Mouse (Mus musculus) A20 (cell line): ENCODE results near the gene Smyd2.

Experiments used
- DNase-seq: peaks from one replicate; pipeline ENCODE4 v3.0.0-alpha.2; 2011; ENCODE audit warnings: low read depth, low spot score

Gene Smyd2

DNA sequence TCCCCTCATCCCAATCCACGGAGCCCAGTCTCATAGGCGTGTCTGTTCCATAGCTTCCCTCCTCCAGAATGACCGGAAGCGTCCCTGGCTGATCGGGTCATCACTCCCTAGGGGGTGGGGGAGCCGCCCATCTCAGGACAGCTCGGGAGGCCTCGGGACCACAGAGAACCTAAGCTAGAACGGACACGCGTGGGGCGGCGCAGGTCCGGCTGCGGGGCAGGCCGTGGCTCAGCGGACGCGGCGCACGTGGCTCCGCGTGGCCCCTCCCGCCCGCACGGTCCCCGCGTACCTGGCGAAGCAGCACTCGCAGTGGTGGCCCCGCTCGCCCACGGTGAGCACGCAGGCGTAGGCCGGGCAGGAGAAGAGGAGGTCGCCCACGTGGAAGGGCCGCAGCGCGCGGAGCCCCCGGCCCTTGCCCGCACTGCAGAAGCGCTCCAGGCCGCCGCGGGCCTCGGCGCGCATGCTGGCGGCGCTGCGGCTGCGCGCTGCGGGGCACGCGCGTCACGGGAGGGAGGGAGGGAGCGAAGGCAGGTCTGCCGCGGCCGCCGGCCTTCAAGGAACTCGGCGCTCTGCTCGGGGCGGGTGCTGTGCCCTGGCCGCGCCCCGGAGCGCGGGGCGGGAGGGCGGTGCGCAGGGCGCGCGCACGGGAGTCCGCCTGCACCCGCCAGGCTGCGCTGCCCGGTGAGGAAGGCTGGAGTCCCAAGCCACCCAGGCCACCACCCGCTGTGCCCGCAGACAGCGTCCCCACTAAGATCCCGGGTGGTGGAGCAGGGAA is at the start of gene Smyd2:
Smyd2 (minus strand) TSS at position 546 of the 775 bp plus-strand sequence.
- peak; percentile 89 for DNase-seq

DNA sequence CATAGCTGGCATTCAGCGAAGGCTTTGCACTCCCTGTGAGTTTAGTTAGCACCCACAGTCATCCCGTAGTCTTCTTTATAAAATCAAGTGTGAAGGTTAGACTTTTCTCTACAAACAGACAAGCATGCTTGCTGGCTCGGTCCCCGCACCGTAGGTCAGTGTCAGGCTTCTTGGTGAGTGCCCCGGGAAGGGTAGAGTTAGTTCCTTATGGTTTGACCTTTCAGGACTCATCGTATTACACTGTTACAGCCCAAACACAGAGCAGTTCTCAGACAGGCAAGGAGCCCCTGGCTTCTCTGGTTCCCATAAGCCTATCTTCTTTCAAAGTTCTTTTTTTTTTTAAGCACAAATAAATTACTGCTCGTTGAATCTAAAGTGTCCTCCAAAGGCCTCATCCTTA is 48.2 kb upstream of the Smyd2 start:
- DNase-seq = no peak

DNA sequence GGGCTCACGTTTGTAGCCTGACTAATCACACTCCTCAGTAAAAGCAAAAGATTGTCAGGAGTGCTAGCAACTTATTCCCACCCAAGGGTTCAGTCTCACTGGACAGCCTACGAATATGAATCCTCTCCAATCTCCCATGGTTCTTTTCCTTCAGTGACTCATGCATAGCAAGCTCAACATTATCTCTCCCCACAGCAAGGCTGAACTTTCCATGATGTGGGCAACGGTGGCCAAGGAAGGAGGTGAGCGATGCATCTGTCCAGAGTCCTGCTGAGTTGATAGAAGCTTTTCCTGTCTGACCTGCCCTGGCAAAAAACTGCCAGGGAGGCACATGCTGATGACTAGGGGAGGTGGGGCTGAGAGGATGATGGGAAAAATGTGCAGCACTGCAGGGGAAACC is 45.9 kb upstream of the Smyd2 start:
- DNase-seq = no peak

DNA sequence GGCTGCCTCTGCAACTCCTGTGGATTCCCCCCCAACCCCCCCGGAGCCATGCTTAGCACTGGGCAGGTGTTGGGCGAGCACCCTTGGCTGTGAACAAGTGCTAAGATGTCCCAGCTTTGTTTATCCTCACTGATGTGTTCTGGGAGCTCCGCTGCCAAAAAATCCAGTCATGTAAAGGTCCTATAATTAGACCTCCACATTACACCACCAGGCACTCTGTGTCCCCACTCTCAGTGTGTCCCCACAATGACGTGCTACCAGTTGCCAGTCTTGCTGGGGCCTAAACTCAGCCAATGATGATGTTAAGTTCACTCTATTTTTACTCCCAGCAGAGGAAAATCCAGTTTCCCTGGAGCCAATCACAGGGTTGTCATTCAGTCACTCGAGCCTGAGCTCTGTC is 38.3 kb upstream of the Smyd2 start:
- no peak for DNase-seq

DNA sequence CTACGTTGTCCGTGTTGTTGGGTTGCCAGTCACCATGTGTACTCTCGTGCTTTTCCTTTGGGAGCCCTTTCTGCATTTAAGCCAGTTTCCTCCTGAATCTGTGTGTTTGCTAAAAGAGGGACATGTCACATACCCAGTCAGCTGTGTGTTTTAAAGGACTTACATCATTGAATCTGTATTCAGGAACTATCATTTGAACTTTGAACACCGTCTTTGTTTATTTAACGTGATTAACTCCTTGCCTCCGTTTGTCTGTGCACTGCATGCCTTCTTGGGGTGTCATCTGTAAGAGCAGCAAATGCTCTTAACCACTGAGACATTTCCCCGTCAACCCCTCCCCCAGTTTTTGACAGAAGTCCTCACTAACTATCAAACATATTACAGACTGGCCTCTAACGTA is 37.6 kb upstream of the Smyd2 start:
- DNase-seq = no peak

DNA sequence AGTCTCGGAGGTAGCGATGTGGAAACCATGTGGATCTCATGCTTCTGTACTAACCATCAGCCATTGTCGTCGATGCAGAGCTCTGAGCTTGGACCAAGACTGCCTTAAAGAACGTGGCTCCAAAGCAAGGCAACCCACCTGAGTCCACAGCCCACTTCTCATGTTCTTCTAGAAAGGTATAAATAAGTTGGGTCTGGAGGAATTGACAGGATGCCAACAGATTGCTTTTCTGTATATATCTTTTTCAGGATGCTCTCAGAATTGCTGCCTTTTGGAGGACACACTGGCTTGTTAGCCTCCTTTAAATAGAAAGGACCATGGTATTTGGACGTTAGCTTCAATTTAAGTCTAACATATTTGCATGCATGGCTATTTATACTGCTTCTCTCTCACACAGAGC is 29.7 kb upstream of the Smyd2 start:
- no peak for DNase-seq

DNA sequence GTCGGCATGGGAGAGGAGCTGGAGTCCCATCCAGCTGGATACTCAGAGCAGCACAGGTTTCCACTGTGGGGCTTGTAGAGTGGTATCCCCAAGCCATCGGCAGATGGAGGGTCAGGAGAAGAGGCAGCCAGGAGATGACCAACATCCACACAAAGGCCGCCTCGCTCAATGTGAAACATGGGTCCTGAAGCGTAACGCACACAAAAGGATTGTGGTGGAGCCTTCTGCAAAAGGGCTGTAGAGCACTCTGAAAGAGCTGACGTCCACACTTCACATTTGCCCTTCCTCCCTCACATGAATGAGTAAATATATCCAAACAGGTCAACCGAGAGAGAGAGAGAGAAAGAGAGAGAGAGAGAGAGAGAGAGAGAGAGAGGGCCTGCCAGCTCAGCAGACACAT is 25.2 kb upstream of the Smyd2 start:
- no peak for DNase-seq

DNA sequence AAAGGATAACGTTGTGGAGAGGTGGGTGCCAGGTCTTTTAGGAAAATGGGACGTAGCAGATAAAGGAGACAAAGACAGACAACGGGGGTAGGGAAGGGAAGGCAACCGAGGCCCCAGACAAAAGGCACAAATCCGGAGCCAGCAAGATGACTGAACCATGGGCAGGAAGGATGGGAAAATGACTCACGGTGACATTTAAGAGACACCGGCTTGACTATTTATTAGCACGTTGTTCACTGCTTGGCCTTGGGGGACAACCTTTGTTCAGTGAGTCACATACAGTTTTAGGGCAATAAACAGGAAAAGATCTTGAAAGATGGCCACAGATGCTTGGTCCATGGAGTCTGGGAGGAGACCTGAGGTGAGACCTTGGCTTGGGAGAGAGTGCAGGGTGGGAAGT is 24.0 kb upstream of the Smyd2 start:
- DNase-seq = no peak

DNA sequence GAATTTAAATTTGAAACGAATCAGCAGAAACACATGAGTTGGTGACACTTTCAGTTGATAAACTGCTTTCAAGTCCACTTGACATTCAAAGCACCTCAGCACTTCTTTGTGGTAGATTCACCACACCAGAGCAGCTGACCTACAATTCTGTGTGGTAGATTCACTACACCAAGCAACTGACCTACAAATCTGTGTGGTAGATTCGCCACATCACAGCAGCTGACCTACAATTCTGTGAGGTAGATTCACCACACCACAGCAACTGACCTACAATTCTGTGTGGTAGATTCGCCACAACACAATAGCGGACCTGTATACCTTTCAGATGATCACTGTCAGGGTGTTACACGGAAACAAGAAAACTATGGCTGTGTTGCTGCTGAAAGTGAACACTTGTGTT is 19.6 kb upstream of the Smyd2 start:
- DNase-seq = no peak

DNA sequence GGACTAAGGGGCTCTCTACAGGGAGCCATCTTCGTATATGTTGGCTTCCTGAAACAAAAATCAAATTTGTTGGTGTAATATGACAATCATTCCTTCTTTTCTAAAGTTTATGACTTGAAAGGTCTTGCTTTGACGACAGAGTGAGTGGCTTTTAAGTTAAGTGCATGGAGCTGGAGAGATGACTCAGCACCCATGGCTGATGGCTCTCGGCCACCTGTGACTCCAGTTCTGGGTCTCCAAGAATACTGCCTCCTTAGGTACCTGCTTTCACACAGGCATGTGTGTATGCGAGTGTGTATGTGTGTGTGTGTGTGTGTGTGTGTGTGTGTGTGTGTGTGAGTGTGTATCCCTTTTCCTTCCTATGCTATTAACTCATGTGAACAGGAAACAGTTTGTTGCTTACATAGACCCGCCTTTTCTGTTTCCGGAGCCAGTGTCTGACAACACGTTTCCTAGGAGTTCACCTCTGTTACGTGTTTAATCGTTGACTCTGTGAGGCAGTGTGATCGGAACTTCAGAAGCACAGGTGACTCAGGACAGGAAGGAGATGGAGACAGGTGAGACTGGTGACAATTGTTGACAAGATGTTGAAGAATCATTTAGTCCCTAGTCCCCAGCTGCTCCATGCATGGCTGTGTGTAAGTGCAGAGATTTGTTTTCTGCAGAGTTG is 14.4 kb upstream of the Smyd2 start:
- no peak for DNase-seq

DNA sequence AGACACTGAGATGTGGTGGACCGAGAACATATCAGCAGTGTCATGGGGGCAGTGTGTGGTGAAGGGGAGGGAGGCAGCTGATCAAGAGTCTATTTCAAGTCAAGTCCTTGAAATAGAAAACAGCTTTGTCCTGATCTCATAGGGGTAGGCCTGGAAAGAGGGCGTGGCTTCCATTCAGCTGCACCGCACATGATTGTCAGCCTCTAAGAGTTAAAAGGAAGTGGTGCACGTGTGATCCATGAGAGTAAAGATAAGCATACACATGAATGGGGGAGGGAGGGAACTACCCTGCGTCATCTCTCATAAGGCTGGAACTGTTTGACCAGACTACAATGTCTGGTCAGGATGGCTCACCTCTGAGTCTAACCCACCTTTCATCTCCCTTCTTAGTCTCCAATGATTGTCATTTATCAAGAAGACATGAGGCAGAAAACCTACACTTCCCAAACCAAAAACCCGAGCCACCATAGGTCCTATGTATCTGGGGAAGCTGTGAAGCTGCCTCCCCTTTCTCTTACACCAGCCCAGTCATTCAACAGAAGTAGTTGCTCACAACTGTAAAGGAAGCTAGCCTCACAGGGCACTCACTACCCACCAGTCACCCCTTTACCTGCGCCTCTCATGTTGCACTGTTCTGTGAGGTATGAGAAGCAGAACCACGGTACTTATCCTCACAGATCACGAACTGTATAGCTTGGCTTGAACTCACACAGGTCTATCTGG is 11.5 kb upstream of the Smyd2 start:
- DNase-seq = peak; percentile 29

DNA sequence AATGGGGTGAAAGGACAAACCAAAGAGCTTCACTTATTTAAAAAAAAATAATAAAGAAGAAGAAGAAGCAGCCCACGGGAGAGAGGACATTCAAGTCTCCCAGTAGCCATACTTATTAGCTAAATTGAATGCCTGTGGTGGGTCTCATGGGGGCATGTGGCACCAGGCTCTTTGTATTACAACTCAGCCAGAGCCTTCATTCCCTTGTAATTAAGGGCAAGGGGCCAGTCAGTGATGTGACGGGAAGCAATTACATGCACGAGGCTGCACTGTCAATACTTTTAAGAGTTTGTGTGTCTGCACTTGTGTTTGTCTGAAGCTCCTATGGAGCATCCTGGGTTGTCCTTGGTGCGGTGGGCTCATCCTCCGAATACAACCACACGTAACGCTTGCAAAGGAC is 10.8 kb upstream of the Smyd2 start:
- DNase-seq = no peak

DNA sequence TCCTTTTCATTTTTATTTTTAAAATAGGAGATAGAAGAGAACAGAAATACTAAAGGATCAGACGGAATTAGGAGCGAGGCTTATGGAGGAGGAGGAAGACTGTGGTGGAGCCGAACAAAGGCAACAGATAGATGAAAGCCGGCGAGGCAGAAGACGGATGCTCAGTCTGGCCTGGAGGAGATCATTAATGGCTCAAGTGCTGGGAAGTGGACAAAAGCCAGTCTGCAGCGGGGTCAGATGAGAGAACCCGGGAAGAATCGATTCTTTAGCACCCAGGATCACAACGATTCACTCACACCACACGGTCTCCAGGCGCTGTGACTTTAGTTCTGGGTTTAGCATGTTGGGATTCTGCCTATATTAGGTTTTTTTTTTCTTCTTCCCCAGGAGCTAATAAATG is 10.0 kb upstream of the Smyd2 start:
- no peak for DNase-seq

DNA sequence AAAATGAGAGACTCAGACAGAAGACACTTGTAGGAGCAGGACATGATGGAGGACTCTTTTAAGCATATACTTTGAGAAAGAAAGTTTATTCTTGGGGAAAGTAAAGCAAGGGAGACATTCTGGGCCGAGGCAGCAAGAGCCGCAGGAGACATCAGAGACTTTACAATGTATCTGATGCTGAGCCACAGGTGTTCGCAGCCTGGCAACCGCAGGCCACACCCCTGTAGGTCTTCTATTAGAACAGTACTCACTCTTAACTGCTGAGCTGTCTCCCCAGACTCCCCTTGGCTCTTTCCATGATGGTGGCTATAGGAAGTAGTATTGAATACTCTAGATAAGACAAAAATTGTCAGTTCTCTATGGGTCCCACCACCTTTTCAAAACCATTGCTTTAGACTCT is 7.7 kb upstream of the Smyd2 start:
- no peak for DNase-seq

DNA sequence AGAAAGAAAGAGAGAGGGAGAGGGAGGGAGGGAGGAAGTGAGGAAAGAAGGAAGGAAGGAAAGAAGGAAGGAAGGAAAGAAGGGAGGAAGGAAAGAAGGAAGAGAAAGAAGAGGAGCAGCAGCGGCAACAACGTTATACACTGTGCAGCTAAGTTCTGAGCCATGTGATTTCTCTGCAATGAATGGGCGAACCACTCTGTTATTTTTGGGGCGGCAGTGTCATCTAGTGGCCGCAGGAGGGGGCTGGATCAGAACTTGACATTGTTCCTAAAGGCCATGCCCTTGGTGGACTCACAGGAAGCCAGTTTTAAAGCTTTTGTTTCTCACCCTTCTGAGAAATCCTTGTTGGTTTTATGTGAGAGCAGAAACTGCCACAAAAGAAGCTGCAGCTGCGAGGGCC is 5.5 kb upstream of the Smyd2 start:
- DNase-seq = peak; percentile 71

DNA sequence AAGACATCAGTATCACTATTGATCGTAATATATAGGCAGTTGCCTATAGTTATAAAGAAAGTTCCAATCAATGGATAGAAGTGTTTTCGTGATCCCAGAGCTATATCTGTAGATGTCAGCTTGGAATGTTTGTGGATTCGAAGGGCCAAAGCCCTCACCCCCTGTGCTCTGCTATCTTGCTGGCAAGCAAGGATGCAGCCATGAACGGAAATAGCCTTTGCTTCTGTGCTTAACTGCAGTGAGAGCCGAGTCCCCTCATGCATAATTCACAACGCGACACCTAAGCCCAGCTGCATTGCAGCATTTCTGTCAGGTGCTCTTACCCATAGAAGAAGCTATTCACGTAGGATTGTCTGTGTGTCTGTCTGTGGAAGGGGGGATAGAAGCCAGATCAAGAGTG is 4.1 kb upstream of the Smyd2 start:
- DNase-seq = no peak

DNA sequence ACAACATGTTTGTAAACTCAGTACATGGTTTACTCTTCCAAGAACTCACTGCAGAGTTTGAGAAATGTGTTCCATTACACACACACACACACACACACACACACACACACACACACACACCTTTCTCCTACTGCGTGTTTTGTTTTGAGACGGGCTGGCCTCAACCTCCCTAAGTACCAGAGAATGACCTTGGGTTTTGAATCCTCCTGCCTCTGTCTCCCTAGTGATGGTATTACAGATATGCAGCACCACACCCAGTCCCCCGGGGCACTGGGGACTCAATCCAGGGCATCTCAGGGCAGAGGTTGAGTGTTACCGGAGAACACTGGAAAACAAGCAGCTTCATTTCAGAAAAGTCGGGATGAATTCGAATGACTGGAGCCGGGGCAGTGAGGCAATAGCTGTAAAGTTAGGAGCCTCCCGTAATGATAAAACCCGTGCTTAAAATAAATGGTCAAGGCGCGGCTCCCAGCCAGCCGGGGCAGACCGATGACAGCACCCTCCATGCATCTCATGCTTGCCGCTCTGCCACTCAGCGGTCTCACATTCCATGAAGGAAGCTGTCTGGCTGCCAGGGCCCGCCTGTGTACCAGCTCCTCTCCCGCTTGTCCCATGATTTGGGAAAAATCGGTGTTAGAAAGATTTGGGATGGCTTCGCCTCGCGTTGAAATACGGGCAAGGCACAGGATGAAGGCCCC is 1.9 kb upstream of the Smyd2 start:
- DNase-seq = no peak

DNA sequence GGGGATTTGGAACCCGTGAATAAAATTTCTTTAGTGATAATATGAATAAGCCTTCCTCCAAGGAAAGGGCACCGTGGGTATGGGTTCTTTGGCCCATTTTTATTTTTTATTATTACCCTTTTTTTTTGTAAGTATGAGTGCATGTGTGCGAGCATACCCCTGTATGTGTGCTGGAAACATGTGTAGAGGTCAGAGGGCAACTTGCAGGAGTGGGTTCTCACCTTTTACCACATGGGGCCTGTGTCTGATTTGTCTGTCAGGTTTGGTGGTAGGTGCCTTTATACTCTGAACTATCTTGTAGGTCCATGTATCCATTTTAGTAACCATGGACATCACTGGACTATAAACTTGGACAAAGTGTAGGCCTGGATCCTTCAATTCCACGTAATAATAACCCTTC is 994 bp upstream of the Smyd2 start:
- DNase-seq = no peak

DNA sequence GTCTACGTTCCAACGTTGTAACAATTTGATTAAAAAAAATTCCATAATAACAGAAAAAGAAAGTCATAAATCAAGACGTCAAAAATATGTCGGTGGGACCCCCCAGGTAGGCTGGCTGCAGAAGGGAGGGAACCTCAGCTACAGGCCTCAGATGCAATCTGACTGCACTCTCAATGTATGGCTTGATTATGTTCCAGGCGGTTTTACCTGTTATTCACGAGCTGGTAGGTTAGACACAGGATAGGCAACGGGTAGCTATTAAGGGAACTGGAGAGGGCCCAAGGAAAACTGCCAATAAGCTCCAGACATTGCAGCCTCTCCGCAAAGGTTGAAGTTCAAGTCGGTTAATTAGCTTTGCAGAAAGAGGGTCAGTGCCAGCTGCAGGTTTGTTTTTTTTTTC is 558 bp upstream of the Smyd2 start:
- DNase-seq = no peak

DNA sequence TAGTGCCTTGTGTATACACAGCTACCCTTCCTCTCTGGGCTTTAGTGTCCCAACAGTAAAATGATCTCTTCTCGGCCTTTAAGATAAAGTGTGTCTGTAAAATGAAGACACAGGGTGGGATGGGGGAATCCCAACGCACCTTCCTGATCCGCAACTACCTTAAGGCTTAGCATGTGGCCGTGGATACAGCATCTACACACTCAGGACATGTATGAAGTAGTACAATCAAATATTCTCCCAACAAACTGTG is 670 bp downstream of the Smyd2 start:
- DNase-seq = no peak

DNA sequence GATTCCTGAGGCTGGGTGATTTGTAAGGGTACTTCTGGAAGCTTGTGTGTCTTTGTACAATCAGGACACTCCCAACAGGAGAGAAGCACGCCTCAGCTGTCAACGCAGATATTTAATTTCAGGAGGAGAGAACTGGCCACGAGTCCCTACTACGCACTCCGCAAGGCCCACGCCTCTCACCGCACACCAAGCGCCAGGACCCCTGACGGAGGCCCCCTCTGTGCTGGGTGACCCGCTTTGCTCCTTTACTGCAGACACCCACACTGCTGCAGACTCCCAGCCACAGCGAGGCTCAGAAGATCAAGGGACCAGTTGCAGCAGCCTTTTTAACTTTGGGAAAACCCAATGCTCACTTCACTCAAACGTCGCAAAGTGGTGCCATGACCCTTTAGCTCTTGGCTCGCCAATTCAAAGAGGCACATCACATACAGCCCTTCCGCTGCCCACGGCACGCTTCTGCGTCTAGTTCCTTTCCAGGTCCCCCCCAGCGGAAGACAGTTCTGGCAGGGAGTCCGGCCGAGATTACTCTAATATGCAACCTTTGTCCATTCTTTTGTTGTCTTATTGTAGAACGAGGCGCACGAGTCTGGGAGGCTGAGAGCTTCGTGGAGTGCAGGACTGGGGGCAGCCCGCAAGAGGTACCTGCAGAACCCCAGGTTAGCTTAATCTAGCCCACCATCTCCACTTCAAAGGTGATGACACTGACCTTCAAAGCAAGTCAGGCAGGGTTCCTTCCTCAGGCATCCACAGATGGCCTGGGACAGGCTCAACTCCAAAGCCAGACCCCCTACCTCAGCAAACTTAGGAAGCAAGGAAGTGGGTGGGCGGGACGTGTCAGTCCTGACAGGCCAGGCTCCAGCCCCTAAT is 1.2 kb downstream of the Smyd2 start:
- DNase-seq = peak; percentile 57

DNA sequence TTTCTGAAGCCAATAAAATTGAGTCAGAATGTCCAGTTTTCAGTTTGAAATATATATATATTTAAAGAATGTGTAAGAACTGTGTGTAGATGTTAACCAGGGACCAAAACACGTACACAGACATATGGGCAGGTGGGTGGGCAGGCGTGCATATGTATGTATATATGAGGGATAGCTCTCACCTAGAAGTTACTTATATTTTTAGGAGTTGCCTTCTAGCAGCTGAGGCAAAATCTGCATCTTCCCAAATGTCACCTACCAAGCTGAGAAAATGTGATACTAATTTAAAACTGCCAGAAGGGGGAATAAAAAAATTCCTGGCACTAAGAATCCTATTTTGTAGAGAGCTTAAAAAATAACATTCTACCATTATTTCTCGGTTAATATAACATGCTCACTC is 2.4 kb downstream of the Smyd2 start:
- no peak for DNase-seq
